9 mouse cellular contexts compared by ENCODE assay signal in genomic region chr12:83411721-83412521, GRCm38 (mm10).
DNase-seq lines count a peak whose midpoint lies in the region; ATAC-seq and TF ChIP-seq lines count a peak whose summit lies in the region.
"Had no signal": no experiment of that assay in that cellular context is flagged by ENCODE, and none has a peak within 500 bp of the region (broad histone marks: within the 10 kb centered on the region; RNA-seq: fewer than 3 reads in every experiment).

No protein-coding gene starts in this region.

- no peak for TF ChIP-seq CTCF in kidney, adult 2 months (conservative IDR thresholded peaks at IDR 0.05; ENCODE audit: insufficient read depth, insufficient read length, low read depth, low read length)

- no peak for ATAC-seq in erythroblast, adult 5-6 weeks (replicated peaks; ENCODE audit: low FRiP score, poor library complexity, severe bottlenecking)
- ATAC-seq in CD4-positive, CD25-positive, alpha-beta regulatory T cell, adult 4 months = no peak

- no peak for TF ChIP-seq POLR2A in kidney, adult 2 months (IDR thresholded peaks at IDR 0.05; ENCODE audit: low read depth, low read length)

- H3K4me3 ChIP-seq in kidney, adult 2 months (ENCODE audit: insufficient read depth, low read depth, low read length) = no peak overlapping the region

- 67% methylated on average over 17 of the region's 17 CpGs for WGBS in kidney, adult 2 months

- DNase-seq in kidney, adult 2 months = peak; percentile 24
- no peak for DNase-seq in kidney, adult 11 months
- peak; percentile 85 for DNase-seq in cerebellum, adult 8-10 months
- peak; percentile 34 to 58 for DNase-seq in gastrocnemius, postnatal 36 days
- DNase-seq in layer of hippocampus, adult 9-10 months (ENCODE audit: low spot score) = peak; percentile 35
- DNase-seq in skeletal muscle tissue, adult 2 months (ENCODE audit: low read depth, low spot score) = peak; percentile 76

- no peaks in the 10 kb centered on the region for H3K27me3 ChIP-seq in kidney, adult 2 months (replicated peaks; ENCODE audit: control insufficient read depth, insufficient read depth, low read length)
- H3K27me3 ChIP-seq: CH12.LX had no signal

- no peak overlapping the region for H3K27ac ChIP-seq in kidney, adult 2 months (ENCODE audit: insufficient read depth, low read depth, low read length)

- intact Hi-C loops in gastrocnemius, postnatal 36 days (cut with DNase I) = loop anchor here (2.0 kb wide), 1 partner anchor 75 kb away; the partner anchor contains the start of gene Dpf3

- H3K36me3 ChIP-seq in kidney, adult 2 months (ENCODE audit: control insufficient read depth, insufficient read depth, low read length) = no peaks in the 10 kb centered on the region

- H3K4me1 ChIP-seq in kidney, adult 2 months (ENCODE audit: control insufficient read depth, insufficient read depth, low read length) = no peaks in the 10 kb centered on the region
